Mouse (Mus musculus) heart, adult 2 months (tissue): ENCODE measurements around the gene Rab8b. TPM values are rescaled to one million over a fixed set of nuclear protein-coding genes. Genes with fewer than 3 reads are reported as not detected.
A peak's percentile ranks its signal among the peaks of the same experiment; 100 is the strongest.
"Not testable (repeated sequence)": the region's sequence is repeated elsewhere in the genome, so short reads cannot be mapped to it uniquely, and the experiment has no call there.

Experiments used
- DNase-seq, 2 experiments: peaks; one replicate each; pipeline ENCODE4 v3.0.0; 2021
- H3K27ac ChIP-seq: fragments of 200-600 bp; 2 replicates; pipeline ENCODE4 v1.8.1; 2022
- H3K27me3 ChIP-seq: fragments of 200-500 bp; 2 replicates; pipeline ENCODE4 v1.6.1; 2012; ENCODE audit warnings: mild to moderate bottlenecking, low read length, inconsistent platforms, mixed read lengths; ENCODE audit not compliant: control insufficient read depth, insufficient read depth
- H3K36me3 ChIP-seq: fragments of 200-500 bp; 2 replicates; pipeline ENCODE4 v1.6.1; 2012; ENCODE audit warnings: low read length, inconsistent platforms; ENCODE audit not compliant: control insufficient read depth, insufficient read depth
- H3K4me1 ChIP-seq: fragments of 200-500 bp; 2 replicates; pipeline ENCODE4 v1.6.1; 2011; ENCODE audit warnings: low read length; ENCODE audit not compliant: control insufficient read depth, insufficient read depth
- H3K4me3 ChIP-seq: fragments of 200-600 bp; 2 replicates; pipeline ENCODE4 v1.8.1; 2022
- H3K79me2 ChIP-seq: fragments of 200-500 bp; replicated peaks from 2 replicates; pipeline ENCODE4 v1.6.1; 2012; ENCODE audit warnings: mild to moderate bottlenecking, inconsistent platforms, low read length, moderate library complexity, mixed read lengths; ENCODE audit not compliant: control insufficient read depth, insufficient read depth
- H3K9ac ChIP-seq: fragments of 200-500 bp; 2 replicates; pipeline ENCODE4 v1.6.1; 2012; ENCODE audit warnings: low read depth, mild to moderate bottlenecking, control low read depth, inconsistent platforms, low read length, mixed read lengths
- CTCF ChIP-seq: fragments of 200-600 bp; IDR thresholded peaks from 2 replicates; pipeline ENCODE4 v1.8.1; 2022; ENCODE audit warnings: antibody characterized with exemption, mild to moderate bottlenecking, moderate library complexity
- EP300 ChIP-seq: fragments of 200-500 bp; IDR thresholded peaks from 2 replicates; pipeline ENCODE4 v1.6.1; 2011; ENCODE audit warnings: low read depth, low read length, control low read depth; ENCODE audit not compliant: insufficient read depth
- POLR2A ChIP-seq: fragments of 200-500 bp; IDR thresholded peaks from 2 replicates; pipeline ENCODE4 v1.6.1; 2011; ENCODE audit warnings: mild to moderate bottlenecking, low read depth, low read length, control low read depth; ENCODE audit not compliant: insufficient read depth
- WGBS: fragments of 180-500 bp; shearing (Covaris S2); methylation state at CpG from one replicate; pipeline ENCODE4 v1.1.7; 2018; 5-methylcytosine and 5-hydroxymethylcytosine counted together
- intact Hi-C: fragments of 180-260 bp; cut with DNase I; formaldehyde crosslinking; loops from one replicate; pipeline ENCODE4 v1.15.1; 2025
- polyA plus RNA-seq: library from polyadenylated mRNA; depleted of rRNA; stranded (reverse); fragments of >200 nt; gene quantifications from 2 replicates; pipeline ENCODE4 v1.2.3, GENCODE M21; 2012
- total RNA-seq, 2 experiments: library from RNA; stranded (reverse); gene quantifications; 2 replicates each; pipeline ENCODE4 v1.2.3; 2021

Rab8b gene
- total and polyA plus RNA-seq, 3 experiments: 5.5 to 9.8 (median 8.5) TPM

GRCm38 (mm10) chr9:66874297-66874696 lies 45.2 kb downstream of the Rab8b start:
- no peak for DNase-seq
- 97% methylated on average over 5 of the region's 5 CpGs for WGBS
- no peak for TF ChIP-seq POLR2A
- no peak for TF ChIP-seq CTCF
- no peak for TF ChIP-seq EP300
- peaks cover 2% of the 10 kb centered on the region; the same call in 1 of the 2 replicates for H3K4me1 ChIP-seq
- no peak overlapping the region for H3K4me3 ChIP-seq
- no peak overlapping the region for H3K9ac ChIP-seq
- intact Hi-C loops: no loop called here
- peaks cover 3% of the 10 kb centered on the region; the same call in 1 of the 2 replicates for H3K79me2 ChIP-seq
- no peak overlapping the region for H3K27ac ChIP-seq
- H3K36me3 ChIP-seq: no peaks in the 10 kb centered on the region; the same call in 1 of the 2 replicates
- no peaks in the 10 kb centered on the region for H3K27me3 ChIP-seq

- no peak overlapping the region for H3K27ac ChIP-seq
- H3K27me3 ChIP-seq: no peaks in the 10 kb centered on the region
- TF ChIP-seq CTCF (no peak), EP300 (no peak), POLR2A (no peak)
- no peaks in the 10 kb centered on the region; the same call in 1 of the 2 replicates for H3K36me3 ChIP-seq
- DNase-seq: no peak
- H3K79me2 ChIP-seq: peaks cover 3% of the 10 kb centered on the region; the same call in 1 of the 2 replicates
- peaks cover 3% of the 10 kb centered on the region; the same call in 1 of the 2 replicates for H3K4me1 ChIP-seq
- intact Hi-C loops: no loop called here
- H3K9ac ChIP-seq: no peak overlapping the region
- H3K4me3 ChIP-seq: no peak overlapping the region
Observed at GRCm38 (mm10) chr9:66873531-66873930, 46.0 kb downstream of the Rab8b start.

DNA sequence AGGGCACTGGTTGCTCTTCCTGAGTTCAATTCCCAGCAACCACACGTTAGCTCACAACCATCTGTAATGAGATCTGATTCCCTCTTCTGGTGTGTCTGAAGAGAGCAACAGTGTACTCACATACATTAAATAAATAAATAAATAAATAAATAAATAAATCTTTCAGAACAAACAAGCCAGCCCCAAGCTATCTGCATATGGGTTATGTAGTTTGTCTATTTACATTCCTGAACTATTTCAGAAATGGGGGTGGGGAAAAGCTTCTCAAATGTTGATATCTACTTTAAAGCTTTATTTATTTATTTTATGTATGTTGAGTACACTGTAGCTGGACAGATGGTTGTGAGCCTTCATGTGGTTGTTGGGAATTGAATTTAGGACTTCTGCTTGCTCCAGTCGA lies 46.5 kb downstream of the Rab8b start:
- intact Hi-C loops, H3K4me1 ChIP-seq, H3K27me3 ChIP-seq, DNase-seq, H3K9ac ChIP-seq, H3K79me2 ChIP-seq, H3K36me3 ChIP-seq, H3K4me3 ChIP-seq: not testable (repeated sequence)
- 56% methylated on average over 2 of the region's 2 CpGs for WGBS
- H3K27ac ChIP-seq: peak overlapping the region; percentile 70

- peak overlapping the region; percentile 70 for H3K27ac ChIP-seq
- H3K36me3 ChIP-seq: peaks cover 2% of the 10 kb centered on the region
- WGBS: 48% methylated on average over 10 of the region's 10 CpGs
- H3K27me3 ChIP-seq: no peaks in the 10 kb centered on the region
- peak; percentile 81 to 85 for DNase-seq
- TF ChIP-seq EP300: peak; percentile 81
- TF ChIP-seq CTCF: no peak
- TF ChIP-seq POLR2A: peak; percentile 36; the same call in 1 of the 2 replicates
- intact Hi-C loops: no loop called here
- peaks cover 6% of the 10 kb centered on the region for H3K4me1 ChIP-seq
- H3K4me3 ChIP-seq: no peak overlapping the region
- H3K79me2 ChIP-seq: peaks cover 3% of the 10 kb centered on the region; the same call in 1 of the 2 replicates
- H3K9ac ChIP-seq: no peak overlapping the region
Observed at GRCm38 (mm10) chr9:66872015-66872727, 47.3 kb downstream of the Rab8b start.

GRCm38 (mm10) chr9:66864708-66865107 lies 54.8 kb downstream of the Rab8b start:
- Histone ChIP-seq H3K4me3 (no peak overlapping the region), H3K9ac (no peak overlapping the region), H3K4me1 (peaks cover 11% of the 10 kb centered on the region), H3K36me3 (peaks cover 7% of the 10 kb centered on the region), H3K27me3 (no peaks in the 10 kb centered on the region), H3K27ac (no peak overlapping the region), H3K79me2 (0 out of 2 replicates have a peak, but pooled peaks cover 3% of the 10 kb centered on the region)
- no peak for DNase-seq
- WGBS: 79% methylated on average over 3 of the region's 3 CpGs
- TF ChIP-seq CTCF (no peak; the same call in 1 of the 2 replicates), EP300 (no peak), POLR2A (no peak)
- intact Hi-C loops: no loop called here

DNA sequence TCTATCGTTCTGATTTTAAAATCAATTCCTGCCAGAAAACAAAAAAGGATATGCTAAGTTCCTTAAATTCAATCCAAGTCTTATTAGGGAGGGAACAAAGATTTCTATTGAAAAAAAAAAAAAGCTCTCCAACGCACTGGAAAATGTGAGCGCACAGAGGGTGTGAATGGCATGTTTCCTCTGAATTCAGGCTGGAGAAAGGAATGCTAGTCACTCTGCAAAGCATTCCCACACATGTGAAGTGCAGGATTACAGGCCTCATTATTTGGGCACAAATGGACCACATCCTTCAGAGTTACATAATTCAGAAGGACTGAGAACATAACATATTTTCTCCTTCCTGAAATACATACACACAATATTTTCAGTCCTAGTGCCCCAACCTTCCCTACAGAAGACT lies 56.0 kb downstream of the Rab8b start:
- Histone ChIP-seq H3K4me3 (no peak overlapping the region), H3K4me1 (peaks cover 9% of the 10 kb centered on the region), H3K27ac (peak overlapping the region; percentile 64), H3K9ac (no peak overlapping the region), H3K27me3 (no peaks in the 10 kb centered on the region), H3K79me2 (no peaks in the 10 kb centered on the region), H3K36me3 (peaks cover 7% of the 10 kb centered on the region)
- TF ChIP-seq CTCF: no peak
- TF ChIP-seq EP300: no peak
- TF ChIP-seq POLR2A: no peak
- intact Hi-C loops: no loop called here
- 43% methylated on average over 3 of the region's 3 CpGs for WGBS
- peak in 1 of 2 experiments; percentile 18 for DNase-seq
